Mouse (Mus musculus) midbrain, embryonic 12.5 days (tissue): Measurements from ENCODE around the gene Anp32b. TPM values are rescaled to one million over a fixed set of nuclear protein-coding genes. Genes with fewer than 3 reads are reported as not detected.
A peak's percentile ranks its signal among the peaks of the same experiment; 100 is the strongest.

Experiments used
- ATAC-seq: fragments of 200-750 bp; cut with Nextera tagmentation; 2 replicates; pipeline ENCODE4 v1.8.0; 2017; ENCODE audit warnings: low read depth, moderate TSS enrichment, moderate library complexity; ENCODE audit not compliant: low FRiP score
- H3K27ac ChIP-seq: fragments of 300-500 bp; sonication (generic); replicated peaks from 2 replicates; pipeline ENCODE4 v1.5.1; 2016; ENCODE audit warnings: mild to moderate bottlenecking
- H3K27me3 ChIP-seq: fragments of 300-500 bp; sonication (generic); 2 replicates; pipeline ENCODE4 v1.6.1; 2016; ENCODE audit warnings: mild to moderate bottlenecking
- H3K36me3 ChIP-seq: fragments of 300-500 bp; sonication (generic); 2 replicates; pipeline ENCODE4 v1.6.1; 2016
- H3K4me1 ChIP-seq: fragments of 300-500 bp; sonication (generic); 2 replicates; pipeline ENCODE4 v1.6.1; 2016
- H3K4me2 ChIP-seq: fragments of 300-500 bp; sonication (generic); replicated peaks from 2 replicates; pipeline ENCODE4 v1.6.1; 2016; ENCODE audit warnings: mild to moderate bottlenecking, moderate library complexity
- H3K4me3 ChIP-seq: fragments of 300-500 bp; sonication (generic); 2 replicates; pipeline ENCODE4 v1.5.1; 2016; ENCODE audit warnings: mild to moderate bottlenecking
- H3K9ac ChIP-seq: fragments of 300-500 bp; sonication (generic); replicated peaks from 2 replicates; pipeline ENCODE4 v1.6.1; 2016; ENCODE audit warnings: mild to moderate bottlenecking, moderate library complexity
- H3K9me3 ChIP-seq: fragments of 300-500 bp; sonication (generic); 2 replicates; pipeline ENCODE4 v1.6.1; 2016; ENCODE audit warnings: mild to moderate bottlenecking
- WGBS: fragments of 180-500 bp; shearing (Covaris S2); methylation state at CpG from one replicate; pipeline ENCODE4 v1.1.7; 2016; 5-methylcytosine and 5-hydroxymethylcytosine counted together
- polyA plus RNA-seq: library from polyadenylated mRNA; unstranded; fragments of >200 nt; fragmentation: Nextera tagmentation; extraction: Ambion mirVana; gene quantifications from 2 replicates; pipeline ENCODE4 v1.2.1, GENCODE M21; 2016

The Anp32b gene
- polyA plus RNA-seq, 1 experiment from 2014 or later, result 237 TPM

GRCm38 (mm10) chr4:46432339-46433036 lies 18.2 kb upstream of the Anp32b start:
- Histone ChIP-seq H3K27me3 (no peaks in the 10 kb centered on the region), H3K4me1 (peaks cover 8% of the 10 kb centered on the region; the same call in 1 of the 2 replicates), H3K9me3 (no peaks in the 10 kb centered on the region), H3K4me3 (no peak overlapping the region), H3K9ac (no peak overlapping the region), H3K4me2 (no peak overlapping the region), H3K27ac (no peak overlapping the region), H3K36me3 (no peaks in the 10 kb centered on the region)
- WGBS, result 89% methylated on average over 12 of the region's 12 CpGs
- no peak for ATAC-seq

GRCm38 (mm10) chr4:46442501-46442900 lies 8.2 kb upstream of the Anp32b start:
- Histone ChIP-seq H3K36me3 (no peaks in the 10 kb centered on the region), H3K9ac (no peak overlapping the region), H3K9me3 (no peaks in the 10 kb centered on the region), H3K4me1 (no peaks in the 10 kb centered on the region), H3K27ac (no peak overlapping the region), H3K4me2 (no peak overlapping the region), H3K4me3 (no peak overlapping the region), H3K27me3 (peaks cover 4% of the 10 kb centered on the region; the same call in 1 of the 2 replicates)
- 76% methylated on average over 4 of the region's 4 CpGs for WGBS
- no peak for ATAC-seq

DNA sequence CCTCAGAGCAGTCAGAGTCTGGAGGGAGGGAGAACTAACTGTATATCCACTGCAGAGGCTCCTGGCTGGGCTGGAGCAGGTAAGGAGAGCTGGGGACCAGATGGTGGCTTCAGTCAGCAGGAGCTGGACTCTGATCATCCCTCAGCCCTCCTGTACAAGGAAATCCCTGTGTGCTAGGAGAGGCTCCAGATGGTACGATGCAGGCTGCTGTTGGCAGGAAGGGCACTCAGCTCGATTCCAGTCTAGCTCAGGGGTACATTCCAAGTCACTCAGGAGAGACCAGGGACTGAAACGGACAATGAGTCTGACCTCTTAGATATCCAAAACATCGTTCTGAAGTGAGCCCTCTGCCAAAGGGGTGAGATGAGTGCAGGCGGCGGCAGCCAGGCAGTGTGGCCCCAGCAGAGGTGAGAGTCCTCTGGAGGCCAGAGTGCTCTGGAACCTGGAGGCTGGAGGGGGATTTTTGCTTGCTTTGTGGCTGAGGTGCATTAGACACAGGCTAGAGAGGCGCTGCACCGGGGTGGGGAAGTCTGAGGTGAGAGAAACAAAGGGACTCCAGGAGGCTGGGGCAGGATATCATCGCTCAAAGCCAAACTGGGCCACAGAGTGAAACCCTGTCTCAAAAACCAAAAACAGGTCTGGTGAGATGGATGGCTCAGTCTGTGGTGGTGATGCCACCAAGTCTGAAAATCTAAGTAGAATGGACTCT lies 5.3 kb upstream of the Anp32b start:
- 57% methylated on average over 9 of the region's 9 CpGs for WGBS
- H3K36me3 ChIP-seq, result no peaks in the 10 kb centered on the region
- ATAC-seq, result no peak
- no peak overlapping the region for H3K27ac ChIP-seq
- no peaks in the 10 kb centered on the region for H3K9me3 ChIP-seq
- H3K4me1 ChIP-seq, result no peaks in the 10 kb centered on the region
- no peak overlapping the region for H3K4me3 ChIP-seq
- H3K9ac ChIP-seq, result no peak overlapping the region
- no peak overlapping the region for H3K4me2 ChIP-seq
- H3K27me3 ChIP-seq, result peaks cover 4% of the 10 kb centered on the region; the same call in 1 of the 2 replicates

DNA sequence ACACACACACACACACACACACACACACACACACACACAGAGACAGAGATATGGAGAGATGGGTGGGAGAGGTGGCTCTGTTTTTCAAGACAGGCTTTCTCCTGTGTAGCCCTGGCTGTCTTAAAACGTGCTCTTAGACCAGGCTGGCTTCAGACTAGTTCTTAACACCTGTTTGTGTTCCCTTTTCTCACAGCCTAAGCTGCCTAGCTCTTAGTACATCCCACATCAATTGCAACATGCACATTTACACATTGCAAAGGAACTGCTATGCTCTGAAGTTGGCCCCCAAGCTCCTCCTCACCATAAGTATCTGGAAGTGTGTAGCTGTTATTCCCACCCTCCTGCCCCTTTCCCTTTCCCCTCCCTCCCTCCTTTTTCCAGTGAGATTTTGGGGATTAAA lies 3.2 kb upstream of the Anp32b start:
- peaks cover 4% of the 10 kb centered on the region; the same call in 1 of the 2 replicates for H3K27me3 ChIP-seq
- H3K4me3 ChIP-seq, result no peak overlapping the region
- no peak overlapping the region for H3K4me2 ChIP-seq
- H3K4me1 ChIP-seq, result peaks cover 2% of the 10 kb centered on the region
- H3K27ac ChIP-seq, result no peak overlapping the region
- no peaks in the 10 kb centered on the region for H3K36me3 ChIP-seq
- no peak overlapping the region for H3K9ac ChIP-seq
- 74% methylated on average over 1 of the region's 1 CpGs for whole genome bisulfite sequencing
- ATAC-seq, result no peak
- H3K9me3 ChIP-seq, result no peaks in the 10 kb centered on the region

- no peak for ATAC-seq
- peaks cover 17% of the 10 kb centered on the region for H3K4me1 ChIP-seq
- no peak overlapping the region for H3K27ac ChIP-seq
- H3K4me2 ChIP-seq, result no peak overlapping the region
- no peaks in the 10 kb centered on the region for H3K36me3 ChIP-seq
- H3K4me3 ChIP-seq, result no peak overlapping the region
- H3K9ac ChIP-seq, result no peak overlapping the region
- H3K27me3 ChIP-seq, result peaks cover 4% of the 10 kb centered on the region; the same call in 1 of the 2 replicates
- no peaks in the 10 kb centered on the region for H3K9me3 ChIP-seq
- 58% methylated on average over 6 of the region's 6 CpGs for WGBS
Measured at GRCm38 (mm10) chr4:46448886-46449285, 1.8 kb upstream of the Anp32b start.

- peak overlapping the region; percentile 94 for H3K4me3 ChIP-seq
- H3K36me3 ChIP-seq, result no peaks in the 10 kb centered on the region
- peak overlapping the region; percentile 98 for H3K27ac ChIP-seq
- peaks cover 25% of the 10 kb centered on the region for H3K4me1 ChIP-seq
- no peak for ATAC-seq
- 35% methylated on average over 7 of the region's 7 CpGs for WGBS
- H3K9ac ChIP-seq, result peak overlapping the region; percentile 98
- peaks cover 4% of the 10 kb centered on the region; the same call in 1 of the 2 replicates for H3K27me3 ChIP-seq
- H3K9me3 ChIP-seq, result no peaks in the 10 kb centered on the region
- peak overlapping the region; percentile 83 for H3K4me2 ChIP-seq
Measured at GRCm38 (mm10) chr4:46450020-46450518, 633 bp upstream of the Anp32b start.

GRCm38 (mm10) chr4:46451240-46451757 lies 597 bp downstream of the Anp32b start:
- peak overlapping the region; percentile 98 for H3K27ac ChIP-seq
- peak; percentile 53 for ATAC-seq
- peaks cover 31% of the 10 kb centered on the region for H3K4me1 ChIP-seq
- H3K4me3 ChIP-seq, result peak overlapping the region; percentile 94
- WGBS, result 0% methylated on average over 69 of the region's 70 CpGs
- H3K9ac ChIP-seq, result peak overlapping the region; percentile 98
- H3K9me3 ChIP-seq, result no peaks in the 10 kb centered on the region
- peak overlapping the region; percentile 83 for H3K4me2 ChIP-seq
- peaks cover 4% of the 10 kb centered on the region; the same call in 1 of the 2 replicates for H3K27me3 ChIP-seq
- H3K36me3 ChIP-seq, result no peaks in the 10 kb centered on the region

DNA sequence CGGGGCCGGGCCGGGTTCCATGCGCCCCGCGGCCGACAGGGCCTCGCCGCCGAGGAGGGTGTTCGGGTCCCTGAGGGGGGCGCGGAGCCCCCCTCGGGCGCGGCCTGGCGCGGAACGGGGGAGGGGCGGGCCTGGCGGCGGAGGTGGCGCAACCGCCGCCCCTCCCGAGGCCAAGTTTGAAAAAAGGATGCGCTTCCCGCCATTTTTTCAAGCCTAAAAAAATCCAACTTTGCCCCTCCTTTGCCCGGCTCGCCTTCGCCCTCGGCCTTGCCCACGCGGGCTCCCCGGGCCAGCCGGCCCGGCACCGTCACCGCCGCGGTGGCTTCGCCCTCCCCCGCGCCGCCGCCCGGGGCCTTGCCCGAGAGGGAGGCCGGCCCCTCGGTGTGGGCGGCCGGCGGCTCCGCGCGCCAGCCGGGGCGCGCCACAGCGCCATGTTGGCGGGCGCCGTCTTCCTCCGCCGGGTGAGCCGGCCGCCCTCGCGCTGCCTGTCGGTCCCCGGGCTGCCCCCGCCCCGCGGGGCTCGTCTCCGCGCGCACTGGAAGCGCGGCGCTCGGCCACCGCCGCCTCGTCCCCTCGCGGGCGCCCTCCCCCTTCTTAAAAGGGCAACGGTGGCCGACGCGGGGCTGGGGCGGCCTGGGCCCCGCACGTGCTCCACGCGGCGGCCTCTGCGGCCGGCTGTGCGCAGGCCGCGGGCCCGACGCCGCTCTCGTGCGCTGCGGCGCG lies 1.2 kb downstream of the Anp32b start:
- no peaks in the 10 kb centered on the region for H3K36me3 ChIP-seq
- H3K4me2 ChIP-seq, result peak overlapping the region; percentile 83
- H3K9ac ChIP-seq, result peak overlapping the region; percentile 98
- H3K4me3 ChIP-seq, result peak overlapping the region; percentile 94
- peaks cover 4% of the 10 kb centered on the region; the same call in 1 of the 2 replicates for H3K27me3 ChIP-seq
- under 1% methylated on average over 56 of the region's 111 CpGs for WGBS
- H3K27ac ChIP-seq, result peak overlapping the region; percentile 98
- ATAC-seq, result peak; percentile 21
- no peaks in the 10 kb centered on the region for H3K9me3 ChIP-seq
- peaks cover 31% of the 10 kb centered on the region for H3K4me1 ChIP-seq

- H3K4me1 ChIP-seq, result peaks cover 31% of the 10 kb centered on the region
- peak; percentile 28; the same call in 1 of the 2 replicates for ATAC-seq
- H3K4me3 ChIP-seq, result peak overlapping the region; percentile 94
- no peaks in the 10 kb centered on the region for H3K27me3 ChIP-seq
- H3K27ac ChIP-seq, result peak overlapping the region; percentile 98
- H3K9me3 ChIP-seq, result no peaks in the 10 kb centered on the region
- H3K36me3 ChIP-seq, result no peaks in the 10 kb centered on the region
- peak overlapping the region; percentile 83 for H3K4me2 ChIP-seq
- WGBS, result 0% methylated on average over 19 of the region's 19 CpGs
- H3K9ac ChIP-seq, result peak overlapping the region; percentile 98
Measured at GRCm38 (mm10) chr4:46452481-46452850, 1.8 kb downstream of the Anp32b start.

DNA sequence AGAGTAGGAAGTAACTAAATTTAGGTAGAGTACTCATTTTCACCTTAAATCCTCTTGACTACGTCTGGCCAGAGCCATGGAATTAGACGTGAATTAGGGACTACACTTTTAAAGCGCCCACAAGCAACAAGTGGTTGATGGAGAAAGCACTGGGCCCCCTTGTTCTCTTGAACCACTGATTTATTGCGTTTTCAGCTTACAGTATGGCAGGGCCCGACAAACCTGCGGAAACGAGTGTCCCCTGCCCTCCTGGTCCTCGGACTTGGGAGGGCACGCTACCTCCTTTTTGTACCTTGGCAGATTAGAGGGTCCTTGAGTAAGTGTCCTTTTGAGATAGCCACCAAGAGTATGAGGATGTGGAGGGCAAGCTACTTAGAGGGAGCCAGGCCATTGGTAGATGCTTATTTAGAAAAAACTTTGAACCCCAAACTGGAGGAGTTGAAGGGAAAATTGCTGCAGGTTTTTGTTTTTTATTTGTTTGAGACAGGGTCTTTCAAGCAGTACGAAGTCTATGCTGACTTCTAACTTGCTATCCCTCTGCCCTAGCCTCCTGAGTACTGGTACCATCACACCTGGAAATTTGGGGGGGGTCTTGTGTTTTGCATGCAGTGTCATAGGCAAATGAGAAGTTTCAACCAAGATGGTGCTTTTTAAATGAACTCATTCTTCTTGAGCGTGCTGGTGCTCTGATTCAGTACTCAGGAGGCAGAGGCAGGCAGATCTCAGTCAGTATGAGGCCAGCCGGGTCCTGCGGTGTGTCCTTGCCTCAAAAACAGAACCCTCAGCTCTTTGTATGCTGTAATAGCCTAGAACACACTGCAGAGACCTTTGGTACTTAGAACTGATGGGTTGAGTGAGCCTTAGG lies 2.4 kb downstream of the Anp32b start:
- H3K4me1 ChIP-seq, result peaks cover 31% of the 10 kb centered on the region

More for the DNA sequence above, 2.4 kb downstream of the Anp32b start:
- ATAC-seq, result no peak
- no peaks in the 10 kb centered on the region for H3K9me3 ChIP-seq
- peak overlapping the region; percentile 83 for H3K4me2 ChIP-seq
- H3K27me3 ChIP-seq, result no peaks in the 10 kb centered on the region
- 36% methylated on average over 13 of the region's 13 CpGs for WGBS
- H3K4me3 ChIP-seq, result peak overlapping the region; percentile 94
- H3K36me3 ChIP-seq, result no peaks in the 10 kb centered on the region
- peak overlapping the region; percentile 98; the same call in 1 of the 2 replicates for H3K9ac ChIP-seq
- peak overlapping the region; percentile 98 for H3K27ac ChIP-seq
